Mouse (Mus musculus) thymus, postnatal 0 days (tissue): ENCODE results near the gene Auts2. TPM values are rescaled to one million over a fixed set of nuclear protein-coding genes. Genes with fewer than 3 reads are reported as not detected.

Experiments used
- DNase-seq: peaks from one replicate; pipeline ENCODE4 v3.0.0-alpha.2; 2015; ENCODE audit warnings: low spot score
- polyA plus RNA-seq: library from polyadenylated mRNA; unstranded; fragments of >200 nt; fragmentation: Nextera tagmentation; extraction: Ambion mirVana; gene quantifications from 2 replicates; pipeline ENCODE4 v1.2.1, GENCODE M21; 2015

Auts2 gene
- polyA plus RNA-seq, 1 experiment from 2014 or later = 2.8 TPM

- DNase-seq = no peak
Measured at GRCm38 (mm10) chr5:131581110-131582050, 961.8 kb downstream of the Auts2 start.

GRCm38 (mm10) chr5:131578737-131579136, 964.4 kb downstream of the Auts2 start:
- no peak for DNase-seq

GRCm38 (mm10) chr5:131575733-131576265, 967.3 kb downstream of the Auts2 start:
- DNase-seq = no peak

GRCm38 (mm10) chr5:131575086-131575514, 968.0 kb downstream of the Auts2 start:
- DNase-seq = no peak

- no peak for DNase-seq
Measured at GRCm38 (mm10) chr5:131574469-131575085, 968.6 kb downstream of the Auts2 start.

GRCm38 (mm10) chr5:131573296-131574177, 969.6 kb downstream of the Auts2 start:
- no peak for DNase-seq

GRCm38 (mm10) chr5:131566032-131566431, 977.1 kb downstream of the Auts2 start:
- DNase-seq = no peak

GRCm38 (mm10) chr5:131563630-131564252, 979.4 kb downstream of the Auts2 start:
- no peak for DNase-seq

GRCm38 (mm10) chr5:131560773-131561560, 982.2 kb downstream of the Auts2 start:
- no peak for DNase-seq

GRCm38 (mm10) chr5:131558403-131559174, 984.6 kb downstream of the Auts2 start:
- DNase-seq = no peak

GRCm38 (mm10) chr5:131557591-131558385, 985.4 kb downstream of the Auts2 start:
- DNase-seq = no peak

GRCm38 (mm10) chr5:131548932-131549563, 994.1 kb downstream of the Auts2 start:
- DNase-seq = no peak

GRCm38 (mm10) chr5:131547926-131548325, 995.2 kb downstream of the Auts2 start:
- DNase-seq = no peak

GRCm38 (mm10) chr5:131546414-131546813, 996.7 kb downstream of the Auts2 start:
- no peak for DNase-seq

- no peak for DNase-seq
Measured at GRCm38 (mm10) chr5:131544381-131544780, 998.8 kb downstream of the Auts2 start.

GRCm38 (mm10) chr5:131538311-131538915, 1004.7 kb downstream of the Auts2 start:
- DNase-seq = no peak

GRCm38 (mm10) chr5:131537831-131538310, 1005.3 kb downstream of the Auts2 start:
- DNase-seq = no peak
